Mouse (Mus musculus): ENCODE measurements around the gene Rtn4ip1. TPM values are rescaled to one million over a fixed set of nuclear protein-coding genes. Genes with fewer than 3 reads are reported as not detected.

The Rtn4ip1 gene
- polyA plus RNA-seq, 1 experiment from 2014 or later, result 32.3 TPM

- Histone ChIP-seq H3K4me1 (replicated peaks) (no peaks in the 10 kb centered on the region), H3K36me3 (no peaks in the 10 kb centered on the region), H3K27me3 (no peaks in the 10 kb centered on the region), H3K27ac (no peak overlapping the region), H3K4me3 (no peak overlapping the region), H3K9me3 (replicated peaks) (no peaks in the 10 kb centered on the region), H3K9ac (no peak overlapping the region), H3K4me2 (no peak overlapping the region)
- WGBS, result 72% methylated on average over 2 of the region's 2 CpGs
- no peak for ATAC-seq (replicated peaks; ENCODE audit: insufficient number of reproducible peaks, insufficient read depth, low FRiP score, low read depth)
Measured at GRCm38 (mm10) chr10:43983866-43984265, 82.3 kb downstream of the Rtn4ip1 start.

- no peaks in the 10 kb centered on the region for H3K4me1 ChIP-seq (replicated peaks)
- H3K4me2 ChIP-seq, result no peak overlapping the region
- H3K27ac ChIP-seq, result no peak overlapping the region
- WGBS, result 90% methylated on average over 5 of the region's 5 CpGs
- H3K27me3 ChIP-seq, result no peaks in the 10 kb centered on the region
- H3K4me3 ChIP-seq, result no peak overlapping the region
- no peak overlapping the region for H3K9ac ChIP-seq
- H3K36me3 ChIP-seq, result no peaks in the 10 kb centered on the region
- ATAC-seq (replicated peaks; ENCODE audit: insufficient number of reproducible peaks, insufficient read depth, low FRiP score, low read depth), result no peak
- no peaks in the 10 kb centered on the region for H3K9me3 ChIP-seq (replicated peaks)
Measured at GRCm38 (mm10) chr10:43991268-43991667, 89.7 kb downstream of the Rtn4ip1 start.

GRCm38 (mm10) chr10:43992506-43992905 is 90.9 kb downstream of the Rtn4ip1 start:
- H3K27ac ChIP-seq, result no peak overlapping the region
- no peak for ATAC-seq (replicated peaks; ENCODE audit: insufficient number of reproducible peaks, insufficient read depth, low FRiP score, low read depth)
- H3K36me3 ChIP-seq, result no peaks in the 10 kb centered on the region
- no peak overlapping the region for H3K9ac ChIP-seq
- H3K4me3 ChIP-seq, result no peak overlapping the region
- WGBS, result 70% methylated on average over 5 of the region's 5 CpGs
- H3K4me1 ChIP-seq (replicated peaks), result no peaks in the 10 kb centered on the region
- no peaks in the 10 kb centered on the region for H3K9me3 ChIP-seq (replicated peaks)
- no peak overlapping the region for H3K4me2 ChIP-seq
- no peaks in the 10 kb centered on the region for H3K27me3 ChIP-seq

GRCm38 (mm10) chr10:43993198-43993597 is 91.6 kb downstream of the Rtn4ip1 start:
- Histone ChIP-seq H3K27me3 (no peaks in the 10 kb centered on the region; the same call in 1 of the 2 replicates), H3K4me3 (no peak overlapping the region), H3K27ac (no peak overlapping the region), H3K9ac (no peak overlapping the region), H3K4me2 (no peak overlapping the region), H3K9me3 (replicated peaks) (no peaks in the 10 kb centered on the region), H3K36me3 (no peaks in the 10 kb centered on the region), H3K4me1 (replicated peaks) (no peaks in the 10 kb centered on the region)
- WGBS, result 36% methylated on average over 6 of the region's 6 CpGs
- no peak for ATAC-seq (replicated peaks; ENCODE audit: insufficient number of reproducible peaks, insufficient read depth, low FRiP score, low read depth)

GRCm38 (mm10) chr10:43995858-43996650 is 94.4 kb downstream of the Rtn4ip1 start:
- H3K4me1 ChIP-seq (replicated peaks), result no peaks in the 10 kb centered on the region
- no peak for ATAC-seq (replicated peaks; ENCODE audit: insufficient number of reproducible peaks, insufficient read depth, low FRiP score, low read depth)
- H3K4me3 ChIP-seq, result no peak overlapping the region
- H3K36me3 ChIP-seq, result no peaks in the 10 kb centered on the region
- no peak overlapping the region for H3K27ac ChIP-seq
- no peaks in the 10 kb centered on the region for H3K9me3 ChIP-seq (replicated peaks)
- 69% methylated on average over 10 of the region's 10 CpGs for WGBS
- H3K4me2 ChIP-seq, result no peak overlapping the region
- H3K27me3 ChIP-seq, result peaks cover 20% of the 10 kb centered on the region
- H3K9ac ChIP-seq, result no peak overlapping the region

- H3K9ac ChIP-seq, result no peak overlapping the region
- H3K27me3 ChIP-seq, result peaks cover 32% of the 10 kb centered on the region
- H3K4me3 ChIP-seq, result no peak overlapping the region
- no peak for ATAC-seq (replicated peaks; ENCODE audit: insufficient number of reproducible peaks, insufficient read depth, low FRiP score, low read depth)
- H3K9me3 ChIP-seq (replicated peaks), result no peaks in the 10 kb centered on the region
- no peaks in the 10 kb centered on the region for H3K4me1 ChIP-seq (replicated peaks)
- 62% methylated on average over 10 of the region's 10 CpGs for WGBS
- no peak overlapping the region for H3K4me2 ChIP-seq
- no peaks in the 10 kb centered on the region for H3K36me3 ChIP-seq
- H3K27ac ChIP-seq, result no peak overlapping the region
Measured at GRCm38 (mm10) chr10:43997276-43997675, 95.7 kb downstream of the Rtn4ip1 start.

- H3K27me3 ChIP-seq, result peaks cover 40% of the 10 kb centered on the region
- 46% methylated on average over 9 of the region's 9 CpGs for WGBS
- no peak overlapping the region for H3K4me2 ChIP-seq
- H3K4me1 ChIP-seq (replicated peaks), result peaks cover under 1% of the 10 kb centered on the region; the same call in 1 of the 2 replicates
- no peak overlapping the region for H3K4me3 ChIP-seq
- H3K9ac ChIP-seq, result no peak overlapping the region
- no peaks in the 10 kb centered on the region for H3K36me3 ChIP-seq
- no peak overlapping the region for H3K27ac ChIP-seq
- no peaks in the 10 kb centered on the region for H3K9me3 ChIP-seq (replicated peaks)
- ATAC-seq (replicated peaks; ENCODE audit: insufficient number of reproducible peaks, insufficient read depth, low FRiP score, low read depth), result no peak
Measured at GRCm38 (mm10) chr10:43998023-43998422, 96.4 kb downstream of the Rtn4ip1 start.

- H3K9ac ChIP-seq, result no peak overlapping the region
- no peak for ATAC-seq (replicated peaks; ENCODE audit: insufficient number of reproducible peaks, insufficient read depth, low FRiP score, low read depth)
- no peaks in the 10 kb centered on the region for H3K36me3 ChIP-seq
- no peak overlapping the region for H3K27ac ChIP-seq
- no peak overlapping the region for H3K4me2 ChIP-seq
- no peak overlapping the region for H3K4me3 ChIP-seq
- 50% methylated on average over 8 of the region's 8 CpGs for WGBS
- peaks cover 46% of the 10 kb centered on the region for H3K27me3 ChIP-seq
- no peaks in the 10 kb centered on the region for H3K9me3 ChIP-seq (replicated peaks)
- H3K4me1 ChIP-seq (replicated peaks), result peaks cover 6% of the 10 kb centered on the region; the same call in 1 of the 2 replicates
Measured at GRCm38 (mm10) chr10:43998503-43999082, 97.0 kb downstream of the Rtn4ip1 start.

- Histone ChIP-seq H3K4me3 (no peak overlapping the region), H3K9ac (no peak overlapping the region), H3K27me3 (peaks cover 63% of the 10 kb centered on the region), H3K4me1 (replicated peaks) (peaks cover 16% of the 10 kb centered on the region), H3K27ac (no peak overlapping the region), H3K4me2 (no peak overlapping the region), H3K9me3 (replicated peaks) (no peaks in the 10 kb centered on the region), H3K36me3 (no peaks in the 10 kb centered on the region)
- ATAC-seq (replicated peaks; ENCODE audit: insufficient number of reproducible peaks, insufficient read depth, low FRiP score, low read depth), result no peak
- 67% methylated on average over 2 of the region's 2 CpGs for WGBS
Measured at GRCm38 (mm10) chr10:44000156-44000865, 98.7 kb downstream of the Rtn4ip1 start.

GRCm38 (mm10) chr10:44002004-44002940 is 100.7 kb downstream of the Rtn4ip1 start:
- Histone ChIP-seq H3K9ac (no peak overlapping the region), H3K27ac (no peak overlapping the region), H3K4me1 (replicated peaks) (peaks cover 25% of the 10 kb centered on the region), H3K36me3 (no peaks in the 10 kb centered on the region), H3K9me3 (replicated peaks) (no peaks in the 10 kb centered on the region), H3K27me3 (peaks cover 82% of the 10 kb centered on the region), H3K4me3 (peak overlapping the region; percentile 67; the same call in 1 of the 2 replicates), H3K4me2 (no peak overlapping the region)
- ATAC-seq (replicated peaks; ENCODE audit: insufficient number of reproducible peaks, insufficient read depth, low FRiP score, low read depth), result no peak
- 28% methylated on average over 14 of the region's 14 CpGs for WGBS
